Mouse (Mus musculus): ENCODE data around the gene Tapbp. TPM values are rescaled to one million over a fixed set of nuclear protein-coding genes. Genes with fewer than 3 reads are reported as not detected.

The Tapbp gene
- polyA plus RNA-seq, 1 experiment, result 106 TPM

- WGBS, result 91% methylated on average over 10 of the region's 10 CpGs
- no peak for DNase-seq
- Histone ChIP-seq H3K4me1 (ENCODE audit: control insufficient read depth, insufficient read depth, low read length) (peaks cover 7% of the 10 kb centered on the region; the same call in 1 of the 2 replicates), H3K27me3 (replicated peaks; ENCODE audit: control insufficient read depth, insufficient read depth, low read length) (no peaks in the 10 kb centered on the region), H3K4me3 (ENCODE audit: insufficient read depth, low read depth, low read length) (no peak overlapping the region), H3K36me3 (ENCODE audit: control insufficient read depth, insufficient read depth, low read length) (no peaks in the 10 kb centered on the region; the same call in 1 of the 2 replicates), H3K27ac (ENCODE audit: insufficient read depth, low read depth, low read length) (no peak overlapping the region)
- TF ChIP-seq POLR2A (IDR thresholded peaks at IDR 0.05; ENCODE audit: low read depth, low read length), result no peak
- TF ChIP-seq CTCF (conservative IDR thresholded peaks at IDR 0.05; ENCODE audit: insufficient read depth, insufficient read length, low read depth, low read length), result no peak
Observed at GRCm38 (mm10) chr17:33913264-33913663, 2.4 kb upstream of the Tapbp start.

- H3K4me1 ChIP-seq (ENCODE audit: control insufficient read depth, insufficient read depth, low read length), result peaks cover 10% of the 10 kb centered on the region; the same call in 1 of the 2 replicates
- no peaks in the 10 kb centered on the region for H3K27me3 ChIP-seq (replicated peaks; ENCODE audit: control insufficient read depth, insufficient read depth, low read length)
- 94% methylated on average over 8 of the region's 8 CpGs for WGBS
- no peak overlapping the region for H3K27ac ChIP-seq (ENCODE audit: insufficient read depth, low read depth, low read length)
- H3K36me3 ChIP-seq (ENCODE audit: control insufficient read depth, insufficient read depth, low read length), result no peaks in the 10 kb centered on the region; the same call in 1 of the 2 replicates
- TF ChIP-seq POLR2A (IDR thresholded peaks at IDR 0.05; ENCODE audit: low read depth, low read length) (no peak), CTCF (conservative IDR thresholded peaks at IDR 0.05; ENCODE audit: insufficient read depth, insufficient read length, low read depth, low read length) (no peak)
- DNase-seq, result no peak
- no peak overlapping the region for H3K4me3 ChIP-seq (ENCODE audit: insufficient read depth, low read depth, low read length)
Observed at GRCm38 (mm10) chr17:33913905-33914304, 1.8 kb upstream of the Tapbp start.

- Histone ChIP-seq H3K4me3 (ENCODE audit: insufficient read depth, low read depth, low read length) (no peak overlapping the region), H3K4me1 (ENCODE audit: control insufficient read depth, insufficient read depth, low read length) (peaks cover 13% of the 10 kb centered on the region; the same call in 1 of the 2 replicates), H3K36me3 (ENCODE audit: control insufficient read depth, insufficient read depth, low read length) (no peaks in the 10 kb centered on the region; the same call in 1 of the 2 replicates), H3K27ac (ENCODE audit: insufficient read depth, low read depth, low read length) (no peak overlapping the region), H3K27me3 (replicated peaks; ENCODE audit: control insufficient read depth, insufficient read depth, low read length) (no peaks in the 10 kb centered on the region)
- WGBS, result 72% methylated on average over 13 of the region's 13 CpGs
- DNase-seq, result no peak
- TF ChIP-seq CTCF (conservative IDR thresholded peaks at IDR 0.05; ENCODE audit: insufficient read depth, insufficient read length, low read depth, low read length) (no peak), POLR2A (IDR thresholded peaks at IDR 0.05; ENCODE audit: low read depth, low read length) (no peak)
Observed at GRCm38 (mm10) chr17:33914969-33915391, 719 bp upstream of the Tapbp start.

- 3% methylated on average over 20 of the region's 20 CpGs for WGBS
- no peaks in the 10 kb centered on the region; the same call in 1 of the 2 replicates for H3K36me3 ChIP-seq (ENCODE audit: control insufficient read depth, insufficient read depth, low read length)
- H3K27ac ChIP-seq (ENCODE audit: insufficient read depth, low read depth, low read length), result no peak overlapping the region
- peak; percentile 51 for DNase-seq
- H3K4me3 ChIP-seq (ENCODE audit: insufficient read depth, low read depth, low read length), result peak overlapping the region; percentile 54
- TF ChIP-seq POLR2A (IDR thresholded peaks at IDR 0.05; ENCODE audit: low read depth, low read length), result no peak
- no peaks in the 10 kb centered on the region for H3K27me3 ChIP-seq (replicated peaks; ENCODE audit: control insufficient read depth, insufficient read depth, low read length)
- H3K4me1 ChIP-seq (ENCODE audit: control insufficient read depth, insufficient read depth, low read length), result peaks cover 9% of the 10 kb centered on the region; the same call in 1 of the 2 replicates
Observed at GRCm38 (mm10) chr17:33916294-33916693, 595 bp downstream of the Tapbp start.

- Histone ChIP-seq H3K36me3 (ENCODE audit: control insufficient read depth, insufficient read depth, low read length) (no peaks in the 10 kb centered on the region; the same call in 1 of the 2 replicates), H3K27ac (ENCODE audit: insufficient read depth, low read depth, low read length) (no peak overlapping the region), H3K4me1 (ENCODE audit: control insufficient read depth, insufficient read depth, low read length) (peaks cover 9% of the 10 kb centered on the region; the same call in 1 of the 2 replicates), H3K4me3 (ENCODE audit: insufficient read depth, low read depth, low read length) (peak overlapping the region; percentile 17), H3K27me3 (replicated peaks; ENCODE audit: control insufficient read depth, insufficient read depth, low read length) (no peaks in the 10 kb centered on the region)
- TF ChIP-seq POLR2A (IDR thresholded peaks at IDR 0.05; ENCODE audit: low read depth, low read length) (no peak), CTCF (conservative IDR thresholded peaks at IDR 0.05; ENCODE audit: insufficient read depth, insufficient read length, low read depth, low read length) (no peak)
- DNase-seq, result no peak
- 70% methylated on average over 31 of the region's 31 CpGs for WGBS
Observed at GRCm38 (mm10) chr17:33916847-33917655, 1.4 kb downstream of the Tapbp start.

GRCm38 (mm10) chr17:33917656-33918292 is 2.1 kb downstream of the Tapbp start:
- Histone ChIP-seq H3K36me3 (ENCODE audit: control insufficient read depth, insufficient read depth, low read length) (no peaks in the 10 kb centered on the region; the same call in 1 of the 2 replicates), H3K4me1 (ENCODE audit: control insufficient read depth, insufficient read depth, low read length) (peaks cover 9% of the 10 kb centered on the region; the same call in 1 of the 2 replicates), H3K27me3 (replicated peaks; ENCODE audit: control insufficient read depth, insufficient read depth, low read length) (no peaks in the 10 kb centered on the region), H3K27ac (ENCODE audit: insufficient read depth, low read depth, low read length) (no peak overlapping the region), H3K4me3 (ENCODE audit: insufficient read depth, low read depth, low read length) (no peak overlapping the region)
- 81% methylated on average over 18 of the region's 18 CpGs for WGBS
- TF ChIP-seq POLR2A (IDR thresholded peaks at IDR 0.05; ENCODE audit: low read depth, low read length) (no peak), CTCF (conservative IDR thresholded peaks at IDR 0.05; ENCODE audit: insufficient read depth, insufficient read length, low read depth, low read length) (no peak)
- DNase-seq, result no peak

Data from kidney, adult 2 months (tissue).